Mouse (Mus musculus) hindbrain, embryonic 16.5 days (tissue): ENCODE data around the gene Coa4. TPM values are rescaled to one million over a fixed set of nuclear protein-coding genes. Genes with fewer than 3 reads are reported as not detected.

Experiments
- ATAC-seq: fragments of 200-750 bp; cut with Nextera tagmentation; 2 replicates; pipeline ENCODE4 v1.8.0; 2017; ENCODE audit warnings: moderate TSS enrichment, moderate library complexity
- H3K27ac ChIP-seq: fragments of 300-500 bp; sonication (generic); 2 replicates; pipeline ENCODE4 v1.5.1; 2014; ENCODE audit warnings: low read depth, mild to moderate bottlenecking, control low read depth, low read length, moderate library complexity
- H3K27me3 ChIP-seq: fragments of 300-500 bp; sonication (generic); replicated peaks from 2 replicates; pipeline ENCODE4 v1.6.1; 2014; ENCODE audit warnings: low read length; ENCODE audit not compliant: control insufficient read depth, insufficient read depth
- H3K36me3 ChIP-seq: fragments of 300-500 bp; sonication (generic); 2 replicates; pipeline ENCODE4 v1.6.1; 2014; ENCODE audit warnings: mild to moderate bottlenecking, low read length, moderate library complexity, mixed read lengths; ENCODE audit not compliant: control insufficient read depth, insufficient read depth
- H3K4me1 ChIP-seq: fragments of 300-500 bp; sonication (generic); 2 replicates; pipeline ENCODE4 v1.6.1; 2014; ENCODE audit warnings: low read depth, low read length; ENCODE audit not compliant: control insufficient read depth, insufficient read depth
- H3K4me2 ChIP-seq: fragments of 300-500 bp; sonication (generic); 2 replicates; pipeline ENCODE4 v1.6.1; 2014; ENCODE audit warnings: mild to moderate bottlenecking, low read length, control low read depth, moderate library complexity
- H3K4me3 ChIP-seq: fragments of 300-500 bp; sonication (generic); 2 replicates; pipeline ENCODE4 v1.5.1; 2014; ENCODE audit warnings: mild to moderate bottlenecking, low read length, control low read depth, moderate library complexity
- H3K9ac ChIP-seq: fragments of 300-500 bp; sonication (generic); 2 replicates; pipeline ENCODE4 v1.6.1; 2014; ENCODE audit warnings: low read depth, mild to moderate bottlenecking, control low read depth, low read length, moderate library complexity
- H3K9me3 ChIP-seq: fragments of 300-500 bp; sonication (generic); 2 replicates; pipeline ENCODE4 v1.6.1; 2014; ENCODE audit warnings: mild to moderate bottlenecking, low read length, moderate library complexity; ENCODE audit not compliant: control insufficient read depth
- WGBS: fragments of 180-500 bp; shearing (Covaris S2); extraction: QIAGEN DNeasy Blood & Tissue Kit; methylation state at CpG from one replicate; pipeline ENCODE4 v1.1.7; 2014; 5-methylcytosine and 5-hydroxymethylcytosine counted together
- polyA plus RNA-seq: library from polyadenylated mRNA; unstranded; fragments of >200 nt; fragmentation: Nextera tagmentation; extraction: Ambion mirVana; gene quantifications from 2 replicates; pipeline ENCODE4 v1.2.1, GENCODE M21; 2015

Gene Coa4
- polyA plus RNA-seq = 14.1 and 17.3 TPM in 2 replicates

DNA sequence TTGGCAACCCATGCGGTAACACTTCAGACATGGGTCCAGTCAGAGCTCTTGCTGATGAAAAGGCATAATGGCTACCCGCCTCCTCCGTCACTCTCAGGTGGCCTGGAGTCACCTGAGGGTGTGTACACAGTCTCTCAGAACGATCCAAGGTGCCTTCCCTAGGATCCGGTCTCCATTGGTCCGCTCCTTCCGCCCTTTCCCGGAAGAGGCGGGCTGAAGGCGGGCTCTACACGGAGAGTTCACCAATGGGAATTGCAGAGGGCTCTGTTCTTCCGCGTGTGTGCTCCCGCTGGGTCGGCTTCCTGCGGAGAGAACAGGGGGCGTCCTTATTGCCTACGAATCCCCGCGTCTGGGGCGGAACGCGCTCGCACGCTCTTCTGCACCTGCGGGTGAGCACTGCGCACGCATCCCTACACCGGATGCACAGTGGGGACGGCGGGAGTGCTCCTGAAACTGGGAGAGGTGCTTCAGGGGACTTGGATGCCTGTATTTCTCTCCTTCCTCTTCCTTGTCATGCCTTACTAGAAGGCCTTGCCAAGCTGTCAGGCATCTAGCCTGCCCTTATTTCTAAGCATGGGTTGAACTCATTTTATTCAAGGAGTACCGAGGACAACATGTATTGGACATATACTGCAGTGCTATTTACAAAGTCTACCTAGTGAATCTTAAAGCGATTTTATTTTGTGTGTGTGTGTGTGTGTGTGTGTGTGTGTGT, at the start of gene Coa4:
TSS of gene Coa4 (plus strand) at position 268 of the 715 bp plus-strand sequence.
- Histone ChIP-seq H3K27ac (peak within 1 kb of the TSS; percentile 85), H3K4me3 (peak within 1 kb of the TSS; percentile 60), H3K4me1 (peaks cover 7% of the 10 kb centered on the region), H3K9me3 (no peaks in the 10 kb centered on the region), H3K9ac (peak within 1 kb of the TSS; percentile 76), H3K27me3 (no peaks in the 10 kb centered on the region), H3K36me3 (peaks cover 12% of the 10 kb centered on the region), H3K4me2 (peak within 1 kb of the TSS; percentile 70)
- under 1% methylated on average over 33 of the region's 33 CpGs for WGBS
- peak; percentile 100 for ATAC-seq

DNA sequence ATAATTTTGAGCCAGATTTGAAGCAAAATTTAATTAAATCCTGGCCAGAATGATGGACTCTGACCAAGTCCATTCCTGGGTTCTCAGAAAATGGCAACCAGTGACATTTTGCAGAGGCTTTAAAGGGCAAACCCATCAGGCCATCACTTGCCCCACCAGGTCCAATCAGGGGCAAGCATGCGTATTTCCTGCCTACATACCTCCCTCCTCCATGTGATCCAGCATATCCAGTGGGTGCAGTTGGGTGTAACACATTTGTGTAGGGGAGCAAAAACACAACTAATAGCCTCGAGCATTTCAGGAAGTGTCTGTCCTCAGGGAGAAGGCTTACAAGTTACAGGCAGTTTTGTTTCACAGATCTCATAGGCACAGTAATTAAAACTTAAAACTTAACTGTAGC, 49.6 kb upstream of the Coa4 start:
- no peak for ATAC-seq
- no peak overlapping the region for H3K9ac ChIP-seq
- no peaks in the 10 kb centered on the region for H3K27me3 ChIP-seq
- no peaks in the 10 kb centered on the region for H3K36me3 ChIP-seq
- no peaks in the 10 kb centered on the region for H3K4me1 ChIP-seq
- H3K4me3 ChIP-seq = no peak overlapping the region
- 70% methylated on average over 2 of the region's 2 CpGs for WGBS
- no peak overlapping the region for H3K4me2 ChIP-seq
- H3K9me3 ChIP-seq = no peaks in the 10 kb centered on the region
- no peak overlapping the region for H3K27ac ChIP-seq

DNA sequence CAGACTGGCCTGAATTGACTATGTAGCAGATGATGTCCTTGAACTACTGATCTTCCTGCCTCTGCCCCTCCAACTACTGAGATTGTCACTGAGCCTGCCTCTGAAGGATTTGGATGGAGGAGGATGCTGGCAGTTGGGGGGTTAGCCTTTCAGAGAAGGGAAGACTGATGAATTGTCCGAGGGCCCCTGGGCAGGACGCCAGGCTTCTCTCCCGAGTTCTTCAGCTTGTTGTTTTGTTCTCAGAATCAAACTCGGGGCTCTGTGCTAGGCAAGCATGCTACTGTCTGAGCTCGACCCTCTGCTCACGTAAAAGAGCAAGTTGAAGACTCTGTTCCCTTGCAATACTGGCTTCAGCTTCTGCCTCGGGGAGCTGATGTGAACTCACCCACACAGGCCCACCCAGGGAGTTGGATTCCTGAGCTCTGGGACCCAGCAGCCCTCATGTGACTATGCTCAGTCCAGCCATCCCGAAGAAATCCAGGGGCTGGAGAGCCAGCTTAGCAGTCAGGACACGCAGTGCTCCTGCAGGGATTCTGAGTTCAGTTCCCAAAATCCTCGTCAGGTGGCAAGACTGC, 48.3 kb upstream of the Coa4 start:
- 26% methylated on average over 10 of the region's 10 CpGs for WGBS
- Histone ChIP-seq H3K27ac (peak overlapping the region; percentile 58), H3K4me3 (no peak overlapping the region), H3K9me3 (no peaks in the 10 kb centered on the region), H3K27me3 (no peaks in the 10 kb centered on the region), H3K36me3 (no peaks in the 10 kb centered on the region), H3K9ac (peak overlapping the region; percentile 5; the same call in 1 of the 2 replicates), H3K4me2 (no peak overlapping the region; the same call in 1 of the 2 replicates), H3K4me1 (peaks cover 8% of the 10 kb centered on the region)
- peak; percentile 73 for ATAC-seq

- H3K27me3 ChIP-seq = no peaks in the 10 kb centered on the region
- H3K4me2 ChIP-seq = peak overlapping the region; percentile 80
- H3K4me3 ChIP-seq = peak overlapping the region; percentile 46
- H3K27ac ChIP-seq = no peak overlapping the region
- no peak for ATAC-seq
- 5% methylated on average over 33 of the region's 36 CpGs for whole genome bisulfite sequencing
- no peaks in the 10 kb centered on the region for H3K9me3 ChIP-seq
- peaks cover 26% of the 10 kb centered on the region for H3K4me1 ChIP-seq
- no peaks in the 10 kb centered on the region for H3K36me3 ChIP-seq
- H3K9ac ChIP-seq = peak overlapping the region; percentile 62
These were observed 44.3 kb upstream of the Coa4 start for GRCm38 (mm10) chr7:100492391-100493116.

DNA sequence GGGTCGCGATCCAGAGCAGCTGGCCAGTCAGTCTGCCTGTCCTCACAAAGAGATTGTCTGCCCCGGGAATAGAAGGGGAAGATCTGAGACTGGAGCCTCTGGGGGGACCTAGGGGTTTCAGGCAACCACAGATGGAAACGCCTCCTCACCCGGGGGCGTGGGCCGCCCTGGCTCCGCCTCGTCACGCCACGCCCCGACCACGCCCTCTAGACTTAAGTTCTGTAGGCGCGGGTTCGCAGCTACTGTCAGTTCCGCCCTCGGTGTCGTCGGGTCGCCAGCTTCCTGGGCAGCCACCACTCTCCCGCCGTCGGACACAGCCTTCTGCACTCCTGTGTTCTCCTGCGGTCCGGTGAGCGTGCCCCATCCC, 43.8 kb upstream of the Coa4 start, which contains the start of gene Ucp2:
TSS of gene Ucp2 (plus strand) at position 221 of the 367 bp plus-strand sequence.
- Histone ChIP-seq H3K4me3 (peak within 1 kb of the TSS; percentile 46), H3K27ac (no peak within 1 kb of the TSS), H3K9me3 (no peaks in the 10 kb centered on the region), H3K4me2 (peak within 1 kb of the TSS; percentile 80), H3K4me1 (peaks cover 26% of the 10 kb centered on the region), H3K9ac (peak within 1 kb of the TSS; percentile 62), H3K36me3 (no peaks in the 10 kb centered on the region), H3K27me3 (no peaks in the 10 kb centered on the region)
- 0% methylated on average over 15 of the region's 27 CpGs for WGBS
- no peak for ATAC-seq

- Histone ChIP-seq H3K27me3 (no peaks in the 10 kb centered on the region), H3K4me1 (peaks cover 26% of the 10 kb centered on the region), H3K9me3 (no peaks in the 10 kb centered on the region), H3K9ac (peak overlapping the region; percentile 62), H3K36me3 (no peaks in the 10 kb centered on the region), H3K4me3 (peak overlapping the region; percentile 46), H3K27ac (no peak overlapping the region), H3K4me2 (peak overlapping the region; percentile 80)
- ATAC-seq = no peak
- 34% methylated on average over 19 of the region's 19 CpGs for WGBS
These were observed 43.1 kb upstream of the Coa4 start for GRCm38 (mm10) chr7:100493484-100494414.

GRCm38 (mm10) chr7:100494415-100494831, 42.4 kb upstream of the Coa4 start:
- H3K4me1 ChIP-seq = peaks cover 26% of the 10 kb centered on the region
- H3K9me3 ChIP-seq = no peaks in the 10 kb centered on the region
- peak overlapping the region; percentile 46; the same call in 1 of the 2 replicates for H3K4me3 ChIP-seq
- H3K27me3 ChIP-seq = no peaks in the 10 kb centered on the region
- H3K9ac ChIP-seq = no peak overlapping the region
- no peaks in the 10 kb centered on the region for H3K36me3 ChIP-seq
- peak overlapping the region; percentile 80 for H3K4me2 ChIP-seq
- 86% methylated on average over 7 of the region's 7 CpGs for WGBS
- no peak overlapping the region; the same call in 1 of the 2 replicates for H3K27ac ChIP-seq
- ATAC-seq = no peak

- Histone ChIP-seq H3K36me3 (no peaks in the 10 kb centered on the region), H3K27ac (peak overlapping the region; percentile 78), H3K4me3 (no peak overlapping the region), H3K4me1 (peaks cover 26% of the 10 kb centered on the region), H3K27me3 (no peaks in the 10 kb centered on the region), H3K9me3 (no peaks in the 10 kb centered on the region), H3K4me2 (peak overlapping the region; percentile 80), H3K9ac (no peak overlapping the region)
- 54% methylated on average over 8 of the region's 8 CpGs for WGBS
- no peak for ATAC-seq
These were observed 41.8 kb upstream of the Coa4 start for GRCm38 (mm10) chr7:100495042-100495441.
